Mouse (Mus musculus) ES-E14 (cell line): ENCODE measurements at regions not wholly inside any gene's neighbourhood (a gene's known extent, or its start where the extent isn't known, plus 50 kb on each side); places are given as distances from the start of the nearest gene placed in this dataset.

Experiments used
- DNase-seq: peaks from one replicate; pipeline ENCODE4 v3.0.0-alpha.2; 2013; ENCODE audit warnings: low read depth, low spot score
- H3K27ac ChIP-seq: 2 replicates; pipeline ENCODE4 v1.5.1; 2012; ENCODE audit warnings: low read depth, mild to moderate bottlenecking, low read length, moderate library complexity, mixed read lengths; ENCODE audit not compliant: poor library complexity, insufficient read depth, severe bottlenecking
- H3K36me3 ChIP-seq: 2 replicates; pipeline ENCODE4 v1.6.1; 2012; ENCODE audit warnings: mild to moderate bottlenecking, low read length, moderate library complexity, mixed read lengths; ENCODE audit not compliant: control insufficient read depth, poor library complexity, insufficient read depth, severe bottlenecking
- H3K4me1 ChIP-seq, 2 experiments: fragments of 150-350 bp in 1 of 2; sonication (generic) in 1 of 2; 2 replicates each; pipeline ENCODE4 v1.6.1; 2012; ENCODE audit warnings: low read length in 2 of 2, mild to moderate bottlenecking in 1 of 2, mixed read lengths in 1 of 2; ENCODE audit not compliant: control insufficient read depth in 2 of 2, insufficient read depth in 2 of 2, poor library complexity in 1 of 2
- H3K4me3 ChIP-seq, 2 experiments: fragments of 150-350 bp in 1 of 2; sonication (generic) in 1 of 2; 2 replicates each; pipeline ENCODE4 v1.5.1; 2012; ENCODE audit warnings: low read length in 2 of 2, low read depth in 1 of 2, mild to moderate bottlenecking in 1 of 2, mixed read lengths in 1 of 2; ENCODE audit not compliant: insufficient read depth in 1 of 2, poor library complexity in 1 of 2, severe bottlenecking in 1 of 2
- H3K9ac ChIP-seq: 2 replicates; pipeline ENCODE4 v1.6.1; 2012; ENCODE audit warnings: low read depth, mild to moderate bottlenecking, low read length, mixed read lengths; ENCODE audit not compliant: poor library complexity, insufficient read depth, severe bottlenecking
- H3K9me3 ChIP-seq: fragments of 150-350 bp; sonication (generic); 2 replicates; pipeline ENCODE4 v1.6.1; 2012; ENCODE audit warnings: low read depth, mild to moderate bottlenecking, low read length; ENCODE audit not compliant: control insufficient read depth, insufficient read depth
- CHD2 ChIP-seq: IDR thresholded peaks from 2 replicates; pipeline ENCODE4 v1.6.1; 2014; ENCODE audit warnings: mild to moderate bottlenecking, low read depth, low read length, inconsistent platforms
- HCFC1 ChIP-seq: IDR thresholded peaks from 2 replicates; pipeline ENCODE4 v1.6.1; 2012; ENCODE audit warnings: low read length, inconsistent platforms, borderline replicate concordance; ENCODE audit not compliant: insufficient read depth
- MAFK ChIP-seq: IDR thresholded peaks from 2 replicates; pipeline ENCODE4 v1.6.1; 2014; ENCODE audit warnings: mild to moderate bottlenecking, low read depth, low read length, inconsistent platforms; ENCODE audit not compliant: insufficient read depth
- ZC3H11A ChIP-seq: IDR thresholded peaks from 2 replicates; pipeline ENCODE4 v1.6.1; 2012; ENCODE audit warnings: low read depth, mild to moderate bottlenecking, inconsistent platforms, low read length, borderline replicate concordance
- ZNF384 ChIP-seq: IDR thresholded peaks from 2 replicates; pipeline ENCODE4 v1.6.1; 2012; ENCODE audit warnings: low read depth, low read length, inconsistent platforms
- in situ Hi-C, 2 experiments: fragments of 600-800 bp; cut with MboI; formaldehyde crosslinking; loops; one replicate each; pipeline ENCODE4 v1.15.1; 2025; ENCODE audit warnings: low sequenced_read_pairs in 2 of 2, inconsistent platforms in 1 of 2; ENCODE audit not compliant: unreplicated experiment in 2 of 2

DNA sequence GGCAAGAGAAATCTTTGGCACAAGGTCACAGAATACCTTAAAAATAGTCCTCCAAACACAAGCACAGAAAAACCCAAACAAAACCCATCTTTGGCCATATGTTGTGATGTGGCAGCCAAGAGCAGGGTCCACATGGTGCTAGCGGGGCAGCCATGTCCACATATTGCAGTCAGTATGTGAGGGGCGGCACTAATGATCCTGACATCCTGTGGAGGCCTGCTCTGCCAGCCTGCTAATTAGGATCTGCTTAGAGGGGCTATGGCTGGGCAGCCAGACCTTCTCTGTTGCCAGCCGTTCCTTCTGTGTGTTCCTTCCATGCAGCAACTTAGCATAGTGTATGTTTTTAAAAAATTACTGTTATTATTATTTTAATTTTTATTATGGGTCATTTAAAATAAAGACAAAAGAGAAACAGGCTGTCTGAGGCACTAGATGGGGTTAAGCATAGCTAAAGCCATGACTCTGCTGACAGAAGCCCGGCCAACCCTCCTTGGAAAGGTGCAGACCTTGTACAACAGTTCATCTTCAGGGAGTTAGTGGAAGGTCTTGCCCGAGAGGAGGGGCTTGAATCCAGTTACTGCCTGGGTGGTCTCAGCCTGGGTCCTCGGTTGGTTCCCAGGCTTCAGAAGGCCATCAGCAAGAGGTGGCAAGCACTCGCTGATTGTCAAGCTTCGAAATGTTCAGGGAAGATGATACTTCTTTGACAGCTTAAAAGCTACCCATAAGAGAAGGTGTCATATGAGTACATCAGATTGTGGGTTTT lies 487.1 kb downstream of the Dhx35 start:
- in situ Hi-C loops: no loop called here
- TF ChIP-seq MAFK: no peak
- TF ChIP-seq ZNF384: no peak
- no peak for TF ChIP-seq CHD2
- no peak for TF ChIP-seq HCFC1
- no peak for TF ChIP-seq ZC3H11A
- Histone ChIP-seq H3K9ac (no peak overlapping the region), H3K36me3 (no peaks in the 10 kb centered on the region), H3K9me3 (no peaks in the 10 kb centered on the region), H3K4me1 (no peaks in the 10 kb centered on the region), H3K4me3 (no peak overlapping the region), H3K27ac (no peak overlapping the region)
- no peak for DNase-seq

DNA sequence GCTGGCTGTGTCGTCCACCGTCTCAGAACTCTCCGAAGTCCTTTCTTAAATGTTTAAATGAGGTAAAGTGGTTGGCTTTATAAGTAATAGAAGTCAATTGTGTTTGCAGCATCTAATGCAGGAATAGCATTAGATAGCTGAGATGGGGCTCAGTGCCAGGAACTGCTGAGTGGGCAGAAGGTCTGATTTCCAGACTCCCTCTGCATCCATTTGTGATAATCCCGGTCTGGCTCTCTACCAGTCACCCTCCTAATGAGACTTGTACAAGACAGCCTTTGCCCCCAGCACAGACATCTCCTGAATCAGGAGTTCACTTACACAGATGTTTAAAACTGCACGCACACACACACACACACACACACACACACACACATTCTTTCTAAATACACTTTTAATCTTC lies 489.5 kb downstream of the Dhx35 start:
- Histone ChIP-seq H3K9me3 (no peaks in the 10 kb centered on the region), H3K4me3 (no peak overlapping the region), H3K9ac (no peak overlapping the region), H3K27ac (no peak overlapping the region), H3K36me3 (no peaks in the 10 kb centered on the region), H3K4me1 (no peaks in the 10 kb centered on the region)
- in situ Hi-C loops: no loop called here
- DNase-seq: no peak
- no peak for TF ChIP-seq CHD2
- TF ChIP-seq ZNF384: no peak
- no peak for TF ChIP-seq ZC3H11A
- TF ChIP-seq HCFC1: no peak

DNA sequence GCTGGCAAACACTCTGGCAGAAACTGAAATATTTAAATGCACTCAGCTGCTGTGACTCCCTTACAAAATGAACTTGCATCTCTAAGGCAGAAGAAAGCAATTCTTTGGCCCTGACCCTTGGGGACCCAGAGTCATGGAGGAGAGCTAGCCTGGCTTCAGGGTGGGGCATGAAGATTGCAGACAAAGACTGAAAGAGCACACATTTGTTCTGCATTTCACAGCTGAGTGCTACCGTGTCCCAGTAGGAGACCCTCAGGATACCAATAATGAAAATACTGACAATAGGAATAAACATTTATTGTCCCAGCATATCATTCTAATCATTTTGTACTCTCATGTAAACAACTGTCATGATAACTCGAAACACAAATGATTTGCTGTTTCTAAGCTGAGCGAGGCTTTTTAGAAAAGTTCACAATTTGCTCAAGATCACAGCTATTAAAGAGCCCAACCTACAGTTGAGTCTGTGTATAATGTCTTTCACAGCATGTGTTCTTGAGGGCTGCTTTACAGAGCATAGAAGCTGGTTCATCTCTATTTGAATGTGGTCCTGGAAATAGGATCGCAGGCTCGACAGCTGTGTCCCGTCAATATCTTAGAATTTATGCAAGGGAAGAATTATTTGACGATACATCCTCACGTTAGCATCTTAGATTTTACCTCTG lies 490.1 kb downstream of the Dhx35 start:
- TF ChIP-seq MAFK (no peak), CHD2 (no peak), ZNF384 (no peak), ZC3H11A (no peak), HCFC1 (no peak)
- H3K4me3 ChIP-seq: no peak overlapping the region

DNA sequence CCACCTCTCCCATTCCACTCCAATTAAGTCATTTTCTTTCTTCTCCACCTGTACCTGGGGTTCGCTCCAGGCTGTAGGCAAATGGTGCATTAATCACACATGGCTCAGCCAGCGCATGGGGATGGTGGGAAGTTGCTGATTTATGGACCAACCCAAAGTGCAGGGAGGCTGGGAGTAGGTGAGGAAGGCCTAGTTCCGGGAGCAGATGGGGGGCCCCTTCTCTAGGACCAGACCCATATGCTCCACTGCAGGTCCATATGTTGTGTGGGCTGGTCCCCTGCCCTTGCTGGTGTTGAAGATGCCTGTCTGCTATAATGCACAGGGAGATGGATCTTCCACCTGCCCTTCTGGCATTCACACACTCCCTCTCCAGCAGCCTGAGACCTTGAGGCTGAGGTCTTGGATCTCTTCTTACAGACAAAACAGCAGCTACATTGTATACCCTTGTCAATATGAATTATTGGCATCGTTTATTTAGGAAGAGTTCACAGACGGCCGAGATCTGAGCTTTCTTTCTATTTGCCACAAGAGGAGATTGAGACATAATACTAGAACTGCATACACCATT lies 493.5 kb downstream of the Dhx35 start:
- no peak for TF ChIP-seq HCFC1
- no peak for TF ChIP-seq ZC3H11A
- TF ChIP-seq CHD2: no peak
- TF ChIP-seq ZNF384: no peak
- no peak for TF ChIP-seq MAFK

More for the DNA sequence above, 490.1 kb downstream of the Dhx35 start:
- DNase-seq: no peak
- Histone ChIP-seq H3K9ac (no peak overlapping the region), H3K9me3 (no peaks in the 10 kb centered on the region), H3K4me1 (no peaks in the 10 kb centered on the region), H3K27ac (no peak overlapping the region), H3K36me3 (no peaks in the 10 kb centered on the region)
- in situ Hi-C loops: no loop called here

More for the DNA sequence above, 493.5 kb downstream of the Dhx35 start:
- no peak overlapping the region for H3K27ac ChIP-seq
- no peak overlapping the region for H3K9ac ChIP-seq
- H3K4me1 ChIP-seq: no peaks in the 10 kb centered on the region
- H3K9me3 ChIP-seq: no peaks in the 10 kb centered on the region
- no peak for DNase-seq
- no peak overlapping the region for H3K4me3 ChIP-seq
- H3K36me3 ChIP-seq: no peaks in the 10 kb centered on the region
- in situ Hi-C loops: no loop called here
